Mouse (Mus musculus): ENCODE results near the gene Gpx4.

Gpx4 gene

DNA sequence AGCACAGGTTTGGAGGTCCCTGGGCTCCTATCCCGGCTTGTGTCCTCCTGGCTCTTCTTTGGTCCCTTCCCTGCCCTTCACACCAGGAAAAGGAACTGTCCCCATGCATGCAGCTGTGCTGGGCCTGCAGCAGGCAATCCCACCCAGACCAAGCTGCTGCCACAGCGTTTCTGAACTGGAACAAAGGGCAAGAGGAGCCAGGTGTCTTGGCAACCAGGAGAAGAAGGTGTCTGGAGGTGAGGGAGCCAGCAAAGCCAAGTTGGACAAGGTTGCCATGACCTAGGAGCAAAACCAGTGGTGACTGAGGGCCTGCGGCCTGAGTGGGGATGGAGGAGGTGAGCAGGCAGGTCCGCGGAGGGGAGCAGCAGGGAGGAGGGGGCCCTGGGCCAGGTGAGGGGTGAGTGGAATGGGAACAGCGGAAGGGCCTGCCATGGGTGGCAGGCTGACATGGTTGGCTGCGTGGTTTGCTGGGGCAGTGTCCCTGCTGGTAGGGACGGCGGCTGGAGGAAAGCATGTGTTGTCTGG, at the start of gene Gpx4:
Gpx4 (plus strand) TSS at position 126 of the 525 bp plus-strand sequence.
- no peak for DNase-seq

DNA sequence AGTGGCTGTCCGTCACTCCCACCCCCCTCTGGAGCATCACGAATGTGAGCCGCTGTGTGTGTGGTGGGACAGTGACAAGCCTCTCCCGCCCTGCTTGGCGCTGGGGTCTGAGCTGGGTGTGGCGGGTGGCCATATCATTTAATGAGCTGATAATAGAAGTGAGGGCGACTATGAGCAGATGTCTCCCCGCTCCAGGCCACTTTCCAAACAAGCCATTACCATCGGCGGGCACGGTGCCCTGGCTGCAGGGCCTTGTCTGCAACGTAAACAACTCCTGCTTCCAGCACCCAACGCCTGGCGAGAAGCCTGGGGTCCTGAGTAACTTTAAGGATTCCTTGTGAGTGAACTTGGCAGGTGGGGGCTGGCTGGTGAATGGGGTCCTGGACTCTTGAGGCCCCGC, 49.1 kb upstream of the Gpx4 start:
- peak; percentile 86 for DNase-seq

DNA sequence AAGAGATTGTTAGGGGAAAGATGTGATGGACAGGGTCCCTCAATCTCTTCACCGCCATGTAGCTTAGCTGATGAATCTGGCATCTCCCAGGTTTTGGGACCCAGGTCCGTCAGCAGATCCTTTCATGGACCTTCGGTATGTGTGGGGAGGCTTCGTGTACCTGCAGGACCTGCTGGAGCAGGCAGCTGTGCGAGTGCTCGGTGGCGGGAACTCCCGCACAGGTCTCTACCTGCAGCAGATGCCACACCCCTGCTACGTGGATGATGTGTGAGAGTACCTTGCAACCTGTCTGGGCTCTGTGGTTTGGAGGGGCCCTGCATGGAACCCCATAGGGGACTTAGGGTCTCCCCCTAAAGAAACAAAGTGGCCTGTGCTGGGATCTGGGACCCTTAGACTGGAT, 45.0 kb upstream of the Gpx4 start:
- DNase-seq = no peak

DNA sequence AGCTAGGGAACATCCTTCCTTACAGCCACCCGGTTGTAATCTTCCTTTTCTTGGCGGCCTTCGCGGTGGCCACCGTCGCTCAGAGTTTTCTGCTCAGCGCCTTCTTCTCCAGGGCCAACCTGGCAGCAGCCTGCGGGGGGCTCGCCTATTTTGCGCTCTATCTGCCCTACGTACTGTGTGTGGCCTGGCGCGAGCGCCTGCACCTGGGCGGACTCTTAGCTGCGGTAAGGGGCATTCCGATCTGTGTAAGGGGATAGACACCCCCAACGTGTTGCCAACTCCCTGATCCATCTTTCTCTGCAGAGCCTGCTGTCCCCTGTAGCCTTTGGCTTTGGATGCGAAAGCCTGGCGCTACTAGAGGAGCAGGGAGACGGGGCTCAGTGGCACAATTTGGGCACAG, 44.1 kb upstream of the Gpx4 start:
- DNase-seq = no peak

DNA sequence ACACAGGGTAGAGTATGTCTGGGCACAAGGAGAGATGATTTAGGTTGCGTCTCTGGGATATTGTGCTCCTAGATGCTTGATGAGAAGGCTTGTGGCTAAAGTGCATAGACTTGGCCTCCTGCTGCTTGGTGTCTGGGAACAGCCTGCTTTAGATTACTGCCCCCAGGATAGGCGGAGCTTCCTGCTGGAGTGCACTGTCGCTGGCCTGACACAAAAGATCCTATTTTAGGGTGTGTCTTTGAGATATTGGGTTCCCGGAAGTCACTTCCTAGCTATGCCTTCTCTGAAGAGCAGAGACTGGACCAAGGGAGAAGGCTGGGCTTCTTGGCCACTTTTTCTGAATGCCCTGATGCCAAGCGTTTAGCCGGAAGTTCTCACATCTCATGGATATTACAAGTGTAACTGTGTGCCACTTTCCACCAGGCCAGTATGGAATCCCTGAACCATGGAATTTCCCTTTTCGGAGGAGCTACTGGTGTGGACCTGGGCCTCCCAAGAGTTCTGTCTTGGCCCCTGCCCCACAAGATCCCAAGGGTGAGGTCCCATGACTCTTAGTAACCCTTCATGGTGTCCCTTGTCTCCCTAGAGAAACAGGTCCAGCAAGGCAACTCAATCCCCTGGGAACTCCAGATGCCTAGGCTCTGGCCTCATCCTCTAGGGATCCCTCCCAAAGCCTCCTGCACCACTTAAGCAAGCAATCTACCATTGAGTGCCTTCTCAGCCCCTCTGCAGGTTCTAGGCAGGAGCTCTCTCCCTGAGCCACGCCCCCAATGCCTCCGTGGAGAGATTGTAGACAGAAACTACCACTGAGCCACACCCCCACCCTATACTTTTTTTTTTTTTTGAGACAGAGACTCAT, 43.4 kb upstream of the Gpx4 start:
- DNase-seq = no peak

DNA sequence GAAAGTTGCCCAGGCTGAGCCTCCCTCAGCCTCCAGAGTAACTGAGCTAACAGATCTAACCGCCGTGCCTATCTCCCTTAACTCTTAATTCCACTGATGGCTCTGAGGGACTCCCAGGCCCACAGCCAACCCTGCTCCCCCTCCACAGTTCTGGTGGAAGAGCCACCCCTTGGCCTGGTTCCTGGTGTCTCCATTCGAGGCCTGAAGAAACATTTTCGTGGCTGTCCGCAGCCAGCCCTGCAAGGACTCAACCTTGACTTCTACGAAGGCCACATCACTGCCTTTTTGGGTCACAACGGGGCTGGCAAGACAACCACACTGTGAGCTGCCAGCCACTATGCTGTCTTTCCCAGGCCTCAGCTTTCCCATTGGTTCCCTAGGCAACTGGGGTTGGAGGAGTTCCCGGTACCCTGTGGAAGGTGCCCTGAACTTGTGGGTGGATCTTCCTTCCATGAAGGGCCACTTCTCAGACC, 42.7 kb upstream of the Gpx4 start:
- DNase-seq = no peak

DNA sequence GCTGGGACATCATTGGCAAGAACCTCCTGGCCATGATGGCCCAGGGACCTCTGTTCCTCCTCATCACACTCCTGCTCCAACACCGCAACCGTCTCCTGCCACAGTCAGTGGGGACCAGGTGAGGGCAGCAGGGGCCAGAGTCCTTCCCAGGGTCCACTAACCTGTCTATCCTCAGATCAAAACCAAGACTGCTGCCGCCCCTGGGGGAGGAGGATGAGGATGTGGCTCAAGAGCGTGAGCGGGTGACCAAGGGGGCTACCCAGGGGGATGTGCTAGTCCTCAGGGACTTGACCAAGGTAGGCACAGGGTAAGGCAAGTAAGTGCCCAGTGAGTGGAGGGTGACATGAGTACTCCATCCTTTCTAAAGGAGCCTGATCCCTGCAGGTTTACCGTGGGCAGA, 35.2 kb upstream of the Gpx4 start:
- DNase-seq = no peak

DNA sequence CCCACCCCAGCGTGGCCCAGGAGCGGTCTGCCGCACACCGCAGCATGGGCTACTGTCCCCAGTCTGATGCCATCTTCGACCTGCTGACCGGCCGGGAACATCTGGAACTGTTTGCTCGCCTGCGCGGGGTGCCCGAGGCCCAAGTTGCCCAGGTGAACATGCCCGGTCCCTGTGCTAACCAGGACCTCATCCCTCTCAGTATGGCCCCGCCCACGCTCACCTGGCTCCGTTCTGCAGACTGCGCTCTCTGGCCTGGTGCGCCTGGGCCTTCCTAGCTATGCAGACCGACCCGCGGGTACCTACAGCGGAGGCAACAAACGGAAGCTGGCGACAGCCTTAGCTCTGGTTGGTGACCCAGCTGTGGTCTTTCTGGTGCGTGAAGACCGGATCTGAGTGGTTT, 33.4 kb upstream of the Gpx4 start:
- DNase-seq = no peak

DNA sequence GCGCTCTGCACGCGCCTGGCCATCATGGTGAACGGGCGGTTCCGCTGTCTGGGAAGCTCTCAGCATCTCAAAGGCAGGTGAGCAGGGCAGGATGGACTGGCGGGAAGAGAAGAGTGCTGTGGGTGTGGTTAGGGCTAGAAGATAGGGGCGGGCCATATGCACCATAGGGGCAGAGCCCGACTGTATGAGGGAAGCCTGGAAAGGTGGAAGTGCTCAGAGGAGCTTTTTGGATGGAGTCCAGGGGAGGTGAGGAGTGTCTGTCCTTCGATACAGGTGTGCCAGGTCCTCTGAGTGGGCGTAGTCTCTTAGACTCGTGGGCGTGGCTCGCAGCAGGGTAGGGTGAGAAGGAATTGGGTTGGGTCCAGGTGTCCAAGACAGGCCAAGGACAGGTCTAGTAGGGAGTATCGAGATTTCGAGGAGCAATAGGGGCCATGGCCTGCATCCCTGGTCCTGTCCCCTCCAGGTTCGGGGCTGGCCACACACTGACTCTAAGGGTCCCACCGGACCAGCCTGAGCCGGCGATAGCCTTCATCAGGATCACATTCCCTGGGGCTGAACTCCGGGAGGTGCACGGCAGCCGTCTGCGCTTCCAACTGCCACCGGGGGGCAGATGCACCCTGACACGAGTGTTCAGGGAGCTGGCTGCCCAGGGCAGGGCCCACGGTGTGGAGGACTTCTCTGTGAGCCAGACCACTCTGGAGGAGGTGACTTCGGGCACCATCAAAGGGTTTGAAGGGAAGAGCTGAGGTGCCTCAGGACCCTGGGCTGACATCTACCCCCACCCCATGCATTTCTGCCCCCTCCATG, 32.3 kb upstream of the Gpx4 start:
- no peak for DNase-seq

DNA sequence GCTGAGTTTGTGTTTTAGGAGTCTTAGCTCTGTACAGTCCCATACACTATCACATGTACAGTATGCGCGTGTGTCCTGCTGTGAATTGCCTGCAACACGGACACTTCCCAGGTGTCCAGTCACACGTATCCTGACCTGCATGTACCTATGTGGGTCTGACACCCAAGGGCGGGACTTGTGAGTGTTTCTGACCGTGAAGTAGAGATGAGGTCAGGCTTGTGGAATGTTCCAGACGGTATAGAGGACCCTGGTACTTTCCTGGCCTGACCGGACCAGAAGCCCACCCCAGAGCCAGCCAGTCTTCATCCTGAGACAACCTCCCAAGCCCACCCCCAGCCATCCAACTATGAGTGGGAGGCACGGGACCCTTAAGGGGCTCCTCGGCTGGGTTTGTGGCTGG, 31.4 kb upstream of the Gpx4 start:
- no peak for DNase-seq

DNA sequence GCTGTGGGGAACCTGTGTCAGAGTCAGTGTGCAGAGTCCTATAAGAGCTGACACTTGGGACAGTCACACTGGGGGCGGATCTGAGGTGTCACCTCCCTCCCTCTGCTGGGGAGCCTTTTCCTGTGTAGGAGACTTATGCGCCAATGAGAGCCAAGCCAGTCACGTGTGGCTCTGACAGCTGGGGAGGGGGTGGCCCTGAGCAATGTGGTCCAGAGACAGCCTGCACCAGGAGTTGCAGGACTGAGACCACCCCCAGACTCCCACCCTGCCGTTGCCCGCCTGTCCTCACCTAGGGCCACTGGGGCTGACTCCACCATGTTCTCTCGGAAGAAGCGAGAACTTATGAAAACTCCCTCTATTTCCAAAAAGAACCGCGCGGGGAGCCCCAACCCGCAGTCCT, 30.5 kb upstream of the Gpx4 start, which contains the start of gene Arhgap45:
Arhgap45 (plus strand) TSS at position 143 of the 400 bp plus-strand sequence.
- no peak for DNase-seq

DNA sequence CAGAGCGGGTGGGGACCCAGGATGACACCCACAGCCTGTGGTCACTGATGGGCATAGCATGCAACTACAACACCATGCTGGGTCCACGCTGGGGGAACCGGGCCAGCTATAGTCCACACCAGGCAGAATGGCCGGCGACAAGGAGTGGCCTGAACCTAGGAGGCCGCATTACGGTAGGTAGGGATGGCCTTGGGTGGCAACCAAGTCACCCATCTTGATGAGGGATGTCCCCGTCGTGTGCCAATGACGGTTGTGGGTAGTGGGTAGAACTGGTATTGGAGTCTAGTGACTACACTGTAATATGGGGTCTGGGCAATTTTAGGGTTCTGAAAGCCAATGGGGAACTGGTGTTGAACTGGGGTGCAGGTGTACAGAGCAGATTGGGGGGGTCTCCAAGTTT, 30.0 kb upstream of the Gpx4 start:
- no peak for DNase-seq

DNA sequence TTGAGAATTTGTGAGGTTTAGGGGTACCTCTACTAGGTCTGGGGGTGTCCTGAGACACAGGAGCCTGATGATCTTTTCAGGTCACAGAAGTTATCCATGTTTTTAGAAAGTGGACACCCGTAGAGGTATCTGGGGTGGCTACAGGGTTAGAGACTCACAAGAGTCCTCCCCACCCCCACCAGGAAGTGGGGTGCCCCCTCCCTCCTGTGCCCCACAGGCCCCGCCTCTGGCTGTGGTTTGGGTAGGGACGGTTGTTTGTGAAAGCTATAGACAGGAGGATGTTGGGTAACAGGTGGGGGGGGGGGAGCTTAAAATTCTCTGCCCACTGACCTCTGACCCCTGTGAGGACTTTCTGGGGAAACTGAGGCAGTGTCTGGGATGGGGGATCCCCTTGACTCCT, 29.6 kb upstream of the Gpx4 start:
- DNase-seq = no peak

DNA sequence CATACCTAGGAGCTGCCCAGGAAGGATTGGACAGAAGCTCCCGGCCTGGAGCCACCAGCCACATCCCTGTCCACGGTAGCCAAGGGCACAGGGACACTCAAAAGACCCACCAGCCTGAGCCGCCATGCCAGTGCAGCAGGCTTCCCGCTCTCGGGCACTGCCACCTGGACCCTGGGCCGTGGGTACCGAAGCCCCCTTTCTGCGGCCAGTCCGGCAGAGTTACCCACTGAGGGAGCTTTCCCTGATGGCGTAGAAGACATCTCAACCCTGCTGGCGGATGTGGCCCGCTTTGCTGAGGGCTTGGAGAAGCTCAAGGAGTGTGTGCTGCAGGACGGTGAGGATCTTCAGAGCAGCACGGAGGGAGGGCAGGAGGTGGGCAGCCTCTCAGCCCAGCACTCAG, 29.2 kb upstream of the Gpx4 start:
- DNase-seq = no peak

DNA sequence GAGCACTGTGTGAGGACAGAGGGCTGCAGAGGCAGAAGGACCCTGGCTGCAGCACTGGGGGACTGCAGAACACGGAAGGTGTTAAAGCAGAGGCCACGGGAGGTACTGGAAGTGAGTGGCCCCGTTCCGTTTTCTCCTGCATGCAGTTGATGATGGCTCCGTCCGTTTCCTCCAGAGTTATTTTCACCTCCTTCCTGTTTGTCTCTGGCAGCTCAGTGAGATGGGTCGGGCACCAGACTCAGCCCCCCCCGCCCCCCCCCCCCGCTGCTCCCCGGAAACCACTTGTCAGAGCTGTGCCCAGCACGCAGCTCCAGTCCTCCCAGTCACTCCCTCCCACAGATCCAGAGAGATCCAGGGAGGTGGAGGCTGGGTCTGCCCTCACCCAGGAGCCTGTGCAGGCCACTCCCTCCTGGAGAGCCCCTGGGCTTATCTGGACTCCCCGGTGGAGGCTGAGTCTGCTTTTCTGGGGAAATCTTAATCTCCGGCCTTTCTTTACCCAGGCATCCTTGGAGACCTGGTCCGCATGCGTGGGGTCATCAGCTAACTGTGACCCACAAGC, 28.1 kb upstream of the Gpx4 start:
- DNase-seq = no peak

DNA sequence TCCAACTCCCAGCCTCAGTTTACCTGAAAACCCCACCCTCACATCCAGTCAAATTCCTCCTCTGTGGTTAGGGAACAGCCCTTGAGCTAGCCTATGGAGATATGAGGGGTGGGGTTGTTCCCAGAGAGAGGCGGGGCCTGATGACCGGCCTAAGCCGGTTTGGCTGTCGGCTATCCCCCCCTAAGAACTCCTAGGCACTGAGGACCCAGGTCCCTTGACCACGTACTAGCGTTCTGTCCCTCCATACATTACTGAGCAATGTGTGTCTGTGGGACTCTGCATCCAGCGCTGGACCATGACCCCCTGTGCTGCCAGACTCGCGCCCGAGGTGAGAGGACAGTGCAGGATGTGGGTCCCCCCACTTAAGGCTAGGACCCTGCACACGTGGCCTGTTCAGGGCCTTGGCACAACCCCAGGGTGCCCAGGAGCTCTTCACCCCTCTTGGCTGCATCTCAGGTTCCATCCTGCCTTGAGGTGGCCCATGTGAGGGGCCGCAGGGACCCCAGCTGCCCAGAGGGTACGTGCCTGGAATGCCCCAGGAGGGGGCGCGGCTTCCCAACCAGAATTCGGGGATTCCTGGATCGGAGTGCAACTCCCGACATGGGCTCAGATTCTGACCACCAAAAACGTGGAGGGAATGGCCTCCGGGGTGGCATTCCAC, 27.4 kb upstream of the Gpx4 start:
- no peak for DNase-seq

DNA sequence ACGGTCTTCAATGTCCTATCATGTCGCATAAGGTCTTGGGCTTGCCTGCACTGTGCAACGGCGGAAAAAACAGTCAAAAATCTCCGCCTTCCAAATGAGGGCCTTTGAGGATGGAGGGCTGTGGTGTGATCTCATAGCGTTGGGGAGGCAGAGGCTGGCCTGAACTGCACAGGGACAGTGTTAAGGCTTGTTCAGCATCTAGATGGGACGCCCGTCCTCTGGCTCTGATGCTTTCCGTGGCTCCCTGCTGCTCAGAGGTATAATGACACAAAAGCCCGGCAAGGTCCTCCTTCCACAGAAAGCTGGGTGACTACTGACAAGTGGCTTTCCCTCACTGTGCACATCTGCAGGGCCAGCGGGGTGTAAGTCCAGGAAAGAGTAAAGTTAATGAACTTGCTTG, 26.8 kb upstream of the Gpx4 start:
- DNase-seq = no peak

DNA sequence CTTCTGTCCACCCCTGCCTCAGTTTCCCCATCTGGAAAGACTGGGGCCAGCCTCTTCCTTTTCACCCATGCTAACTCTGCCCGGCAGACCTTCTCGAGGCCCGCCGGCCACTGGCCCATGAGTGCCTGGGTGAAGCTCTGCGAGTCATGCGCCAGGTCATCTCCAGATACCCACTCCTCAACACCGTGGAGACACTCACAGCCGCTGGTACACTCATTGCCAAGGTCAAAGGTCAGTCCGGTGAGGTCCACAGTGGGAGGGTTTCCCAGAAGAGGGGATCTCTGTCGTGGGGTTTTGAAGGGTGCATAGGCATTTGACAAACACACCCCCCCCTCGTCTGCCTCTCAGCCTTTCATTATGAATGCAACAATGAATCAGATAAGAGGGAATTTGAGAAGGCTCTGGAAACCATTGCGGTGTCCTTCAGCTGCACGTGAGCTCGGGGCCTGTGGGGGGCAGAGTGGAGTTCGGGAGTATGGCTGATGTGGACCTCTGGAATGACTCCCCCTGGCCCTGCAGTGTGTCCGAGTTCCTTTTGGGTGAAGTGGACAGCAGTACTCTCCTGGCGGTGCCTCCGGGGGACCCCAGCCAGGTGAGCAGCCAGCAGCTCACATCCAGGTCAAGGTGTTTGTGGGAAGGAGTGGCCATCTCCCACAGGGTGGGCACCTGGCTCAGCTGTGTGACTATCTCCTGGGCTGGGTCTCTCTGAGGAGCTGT, 26.2 kb upstream of the Gpx4 start:
- no peak for DNase-seq

DNA sequence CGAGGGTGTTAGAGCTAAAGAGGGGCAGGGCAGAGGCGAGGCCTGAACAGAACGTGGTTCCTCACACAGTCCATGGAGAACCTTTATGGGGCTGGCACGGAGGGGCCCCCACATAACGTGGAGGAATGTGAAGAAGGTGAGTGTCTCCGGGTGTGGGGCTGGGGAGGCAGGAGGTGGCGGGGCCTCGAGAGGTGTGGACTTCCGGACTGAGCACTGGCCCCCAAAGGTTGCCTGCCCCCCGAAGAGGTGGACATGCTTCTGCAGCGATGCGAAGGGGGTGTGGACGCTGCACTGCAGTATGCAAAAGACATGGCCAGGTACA, 25.7 kb upstream of the Gpx4 start:
- DNase-seq = no peak

DNA sequence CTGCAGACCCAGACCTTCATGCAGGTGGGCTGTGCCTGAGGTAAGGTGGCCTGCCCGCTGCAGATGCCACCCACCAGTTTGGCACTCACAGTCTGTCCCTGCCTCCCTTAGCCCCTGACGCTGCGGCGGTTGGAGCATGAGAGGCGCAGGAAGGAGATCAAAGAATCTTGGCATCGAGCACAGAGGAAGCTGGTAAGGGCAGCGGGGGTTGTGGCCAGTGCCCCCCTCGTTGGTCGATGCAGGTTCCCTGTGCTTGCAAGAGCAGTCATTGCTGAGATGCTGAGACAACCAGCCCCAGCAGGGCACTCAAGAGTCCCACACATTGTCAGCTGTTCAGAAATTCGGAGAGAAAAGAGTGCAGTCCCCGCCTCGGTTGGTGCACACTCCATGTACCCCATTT, 24.8 kb upstream of the Gpx4 start:
- DNase-seq = no peak

DNA sequence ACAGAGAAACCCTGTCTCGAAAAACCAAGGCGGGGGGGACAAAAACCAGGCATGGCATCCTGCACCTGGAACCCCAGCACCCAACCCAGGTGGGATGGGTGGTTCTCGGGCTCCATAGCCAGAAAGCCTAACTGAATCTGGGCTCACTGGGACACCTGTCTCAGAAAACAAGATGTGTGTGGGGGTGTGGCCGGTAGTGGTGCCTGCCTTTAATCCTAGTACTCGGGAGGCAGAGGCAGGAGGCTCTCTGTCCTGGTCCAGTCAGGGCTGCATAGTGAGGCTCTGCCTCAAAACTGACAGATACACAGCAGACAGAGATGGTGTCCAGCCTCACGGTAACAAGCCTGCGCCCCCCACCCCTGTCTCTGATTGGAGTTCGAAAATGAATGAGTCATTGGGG, 24.2 kb upstream of the Gpx4 start:
- DNase-seq = no peak

DNA sequence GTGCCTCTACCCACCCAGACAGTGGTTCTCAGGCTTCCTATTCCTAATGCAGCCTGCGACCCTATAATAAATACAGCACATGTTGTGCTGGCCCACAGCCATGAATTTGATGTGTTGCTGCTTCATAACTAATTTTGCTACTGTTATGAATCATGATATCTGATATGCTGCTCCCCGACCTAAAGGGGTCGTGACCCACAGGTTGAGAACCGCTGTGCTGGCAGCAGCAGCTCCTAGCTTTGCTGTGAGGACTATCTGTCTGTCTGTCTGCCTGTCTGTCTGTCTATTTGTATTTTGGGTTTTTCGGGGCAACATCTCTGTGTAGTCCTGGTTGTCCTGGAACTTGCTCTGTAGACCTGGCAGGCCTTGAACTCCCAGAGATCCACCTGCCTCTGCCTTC, 23.2 kb upstream of the Gpx4 start:
- DNase-seq = no peak
